Mouse (Mus musculus): Measurements from ENCODE around the gene Zbtb44. TPM values are rescaled to one million over a fixed set of nuclear protein-coding genes. Genes with fewer than 3 reads are reported as not detected.
"Not testable (repeated sequence)": the region's sequence is repeated elsewhere in the genome, so short reads cannot be mapped to it uniquely, and the experiment has no call there.

Zbtb44 gene
- polyA plus RNA-seq, 1 experiment from 2014 or later: 4.1 TPM

- WGBS: 89% methylated on average over 3 of the region's 3 CpGs
- Histone ChIP-seq H3K27ac (no peak overlapping the region), H3K4me1 (no peaks in the 10 kb centered on the region), H3K4me3 (no peak overlapping the region), H3K9me3 (no peaks in the 10 kb centered on the region), H3K36me3 (replicated peaks) (no peaks in the 10 kb centered on the region), H3K27me3 (ENCODE audit: poor library complexity, severe bottlenecking) (no peaks in the 10 kb centered on the region)
- no peak for DNase-seq (ENCODE audit: extremely low spot score, low spot score)
Observed at GRCm38 (mm10) chr9:31018158-31018557, 12.3 kb upstream of the Zbtb44 start.

GRCm38 (mm10) chr9:31018705-31019104 is 11.7 kb upstream of the Zbtb44 start:
- Histone ChIP-seq H3K4me1 (no peaks in the 10 kb centered on the region), H3K9me3 (no peaks in the 10 kb centered on the region), H3K36me3 (replicated peaks) (no peaks in the 10 kb centered on the region), H3K27me3 (ENCODE audit: poor library complexity, severe bottlenecking) (no peaks in the 10 kb centered on the region), H3K27ac (no peak overlapping the region), H3K4me3 (no peak overlapping the region)
- no peak for DNase-seq (ENCODE audit: extremely low spot score, low spot score)

- DNase-seq (ENCODE audit: extremely low spot score, low spot score): no peak
- Histone ChIP-seq H3K4me1 (peaks cover 31% of the 10 kb centered on the region), H3K36me3 (replicated peaks) (no peaks in the 10 kb centered on the region), H3K27ac (no peak overlapping the region), H3K27me3 (ENCODE audit: poor library complexity, severe bottlenecking) (no peaks in the 10 kb centered on the region), H3K4me3 (no peak overlapping the region), H3K9me3 (no peaks in the 10 kb centered on the region)
- WGBS: 86% methylated on average over 4 of the region's 4 CpGs
Observed at GRCm38 (mm10) chr9:31028251-31028650, 2.2 kb upstream of the Zbtb44 start.

GRCm38 (mm10) chr9:31029751-31030511 is 513 bp upstream of the Zbtb44 start:
- no peaks in the 10 kb centered on the region for H3K27me3 ChIP-seq (ENCODE audit: poor library complexity, severe bottlenecking)
- peaks cover 10% of the 10 kb centered on the region for H3K36me3 ChIP-seq (replicated peaks)
- WGBS: under 1% methylated on average over 44 of the region's 57 CpGs
- H3K9me3 ChIP-seq: no peaks in the 10 kb centered on the region
- peak; percentile 92 for DNase-seq (ENCODE audit: extremely low spot score, low spot score)
- H3K4me1 ChIP-seq: peaks cover 31% of the 10 kb centered on the region
- H3K27ac ChIP-seq: peak overlapping the region; percentile 99
- peak overlapping the region; percentile 96 for H3K4me3 ChIP-seq

DNA sequence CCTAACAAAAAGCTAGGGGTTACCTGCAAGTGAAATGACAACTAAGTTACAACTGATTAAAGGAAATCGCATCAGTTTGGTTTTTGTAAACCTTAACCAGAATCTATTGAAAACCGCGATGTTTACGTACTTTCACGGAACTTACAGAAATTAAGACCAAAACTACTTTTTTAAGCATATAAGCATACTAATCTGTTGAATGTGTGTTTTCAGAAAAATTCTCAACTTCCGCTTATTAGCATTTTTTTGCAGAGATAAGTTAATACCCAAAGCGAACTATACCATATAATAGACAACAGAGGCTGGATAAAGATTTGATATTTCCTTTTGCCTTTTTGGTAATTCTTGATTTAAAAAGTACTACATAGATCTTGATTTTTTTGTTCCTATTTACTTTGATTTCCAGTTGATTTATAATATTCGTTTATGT is 985 bp downstream of the Zbtb44 start:
- no peak for DNase-seq (ENCODE audit: extremely low spot score, low spot score)
- H3K36me3 ChIP-seq (replicated peaks): peaks cover 14% of the 10 kb centered on the region
- no peaks in the 10 kb centered on the region for H3K27me3 ChIP-seq (ENCODE audit: poor library complexity, severe bottlenecking)
- no peaks in the 10 kb centered on the region for H3K9me3 ChIP-seq
- H3K27ac ChIP-seq: peak overlapping the region; percentile 99
- 19% methylated on average over 8 of the region's 8 CpGs for WGBS
- peak overlapping the region; percentile 96 for H3K4me3 ChIP-seq
- H3K4me1 ChIP-seq: peaks cover 31% of the 10 kb centered on the region

DNA sequence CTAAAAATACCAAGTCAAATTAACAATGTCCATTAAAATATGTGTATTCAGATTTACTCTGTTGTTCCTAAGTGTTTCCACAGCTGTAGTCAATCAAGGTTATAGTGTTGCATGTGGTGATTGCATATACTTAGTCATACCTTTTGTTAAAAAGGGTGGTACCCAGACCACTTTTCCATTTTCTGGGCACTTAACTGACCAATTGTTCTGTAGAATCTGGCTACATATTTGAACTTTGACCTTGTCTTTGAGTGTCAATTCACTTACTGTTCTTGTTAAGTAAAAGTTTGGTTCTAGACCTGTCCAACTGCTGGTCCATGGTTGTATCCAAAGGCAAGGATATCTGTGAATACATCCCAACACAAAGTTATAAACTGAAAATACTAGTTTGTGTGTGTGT is 2.1 kb downstream of the Zbtb44 start:
- Histone ChIP-seq H3K9me3 (no peaks in the 10 kb centered on the region), H3K4me1 (peaks cover 31% of the 10 kb centered on the region), H3K27me3 (ENCODE audit: poor library complexity, severe bottlenecking) (no peaks in the 10 kb centered on the region), H3K4me3 (no peak overlapping the region), H3K27ac (no peak overlapping the region), H3K36me3 (replicated peaks) (peaks cover 14% of the 10 kb centered on the region)
- no peak for DNase-seq (ENCODE audit: extremely low spot score, low spot score)

- H3K36me3 ChIP-seq (replicated peaks): peaks cover 20% of the 10 kb centered on the region
- no peaks in the 10 kb centered on the region for H3K9me3 ChIP-seq
- DNase-seq (ENCODE audit: extremely low spot score, low spot score): no peak
- no peaks in the 10 kb centered on the region for H3K4me1 ChIP-seq
- no peaks in the 10 kb centered on the region for H3K27me3 ChIP-seq (ENCODE audit: poor library complexity, severe bottlenecking)
- 98% methylated on average over 5 of the region's 5 CpGs for WGBS
- H3K4me3 ChIP-seq: no peak overlapping the region
- no peak overlapping the region for H3K27ac ChIP-seq
Observed at GRCm38 (mm10) chr9:31050208-31050607, 19.8 kb downstream of the Zbtb44 start.

- 94% methylated on average over 6 of the region's 6 CpGs for WGBS
- H3K4me3 ChIP-seq; H3K27ac ChIP-seq; H3K4me1 ChIP-seq; DNase-seq (ENCODE audit: extremely low spot score, low spot score); H3K9me3 ChIP-seq; H3K27me3 ChIP-seq (ENCODE audit: poor library complexity, severe bottlenecking): not testable (repeated sequence)
- peaks cover 23% of the 10 kb centered on the region for H3K36me3 ChIP-seq (replicated peaks)
Observed at GRCm38 (mm10) chr9:31051509-31051908, 21.1 kb downstream of the Zbtb44 start.

DNA sequence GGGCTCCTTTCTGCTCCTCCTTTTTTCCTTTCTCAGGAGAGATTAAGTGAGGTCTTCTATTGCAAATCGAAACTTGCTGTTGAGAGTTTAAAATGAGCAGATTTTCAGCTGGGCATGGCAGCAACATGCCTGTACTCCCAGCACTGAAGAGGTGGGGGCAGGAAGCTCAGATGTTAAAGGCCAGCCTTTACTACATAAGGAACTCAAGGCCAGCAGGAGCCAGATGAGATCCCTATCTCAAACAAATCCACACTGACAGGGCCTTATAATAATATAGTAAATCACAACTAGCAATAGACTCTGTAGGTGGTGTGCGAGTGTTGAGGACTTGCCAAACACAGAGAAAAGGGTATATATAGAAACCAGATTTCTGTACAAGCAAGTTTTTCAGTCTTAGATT is 28.3 kb downstream of the Zbtb44 start:
- WGBS: 86% methylated on average over 2 of the region's 2 CpGs
- Histone ChIP-seq H3K4me3 (no peak overlapping the region), H3K4me1 (no peaks in the 10 kb centered on the region), H3K27me3 (ENCODE audit: poor library complexity, severe bottlenecking) (no peaks in the 10 kb centered on the region), H3K9me3 (no peaks in the 10 kb centered on the region), H3K36me3 (replicated peaks) (peaks cover 50% of the 10 kb centered on the region), H3K27ac (no peak overlapping the region)
- DNase-seq (ENCODE audit: extremely low spot score, low spot score): no peak

GRCm38 (mm10) chr9:31070706-31071105 is 40.3 kb downstream of the Zbtb44 start:
- WGBS: 97% methylated on average over 8 of the region's 8 CpGs
- no peaks in the 10 kb centered on the region for H3K4me1 ChIP-seq
- no peaks in the 10 kb centered on the region for H3K27me3 ChIP-seq (ENCODE audit: poor library complexity, severe bottlenecking)
- H3K27ac ChIP-seq: no peak overlapping the region
- DNase-seq (ENCODE audit: extremely low spot score, low spot score): no peak
- no peak overlapping the region for H3K4me3 ChIP-seq
- no peaks in the 10 kb centered on the region for H3K9me3 ChIP-seq
- H3K36me3 ChIP-seq (replicated peaks): peaks cover 36% of the 10 kb centered on the region

DNA sequence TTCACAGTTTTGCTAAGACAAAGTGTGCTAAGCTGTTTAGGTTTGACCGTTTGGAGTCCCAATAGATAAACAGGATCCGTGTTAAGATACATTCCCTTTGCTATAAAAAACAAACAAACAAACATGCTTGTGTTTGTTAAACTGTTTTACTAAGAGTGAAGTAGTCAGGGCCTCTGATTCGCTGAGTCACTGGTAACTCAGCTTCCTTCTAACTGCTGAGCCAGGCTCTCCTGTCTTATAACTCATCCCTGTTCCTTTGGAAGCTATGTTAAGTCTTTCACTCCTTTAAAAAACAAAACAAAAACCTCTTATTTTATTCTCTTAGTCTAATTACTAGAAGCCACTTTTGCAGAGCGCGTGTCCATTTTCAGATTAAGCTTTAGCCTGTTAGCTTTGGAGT is 41.8 kb downstream of the Zbtb44 start:
- peaks cover 23% of the 10 kb centered on the region for H3K36me3 ChIP-seq (replicated peaks)
- WGBS: 89% methylated on average over 5 of the region's 5 CpGs

DNA sequence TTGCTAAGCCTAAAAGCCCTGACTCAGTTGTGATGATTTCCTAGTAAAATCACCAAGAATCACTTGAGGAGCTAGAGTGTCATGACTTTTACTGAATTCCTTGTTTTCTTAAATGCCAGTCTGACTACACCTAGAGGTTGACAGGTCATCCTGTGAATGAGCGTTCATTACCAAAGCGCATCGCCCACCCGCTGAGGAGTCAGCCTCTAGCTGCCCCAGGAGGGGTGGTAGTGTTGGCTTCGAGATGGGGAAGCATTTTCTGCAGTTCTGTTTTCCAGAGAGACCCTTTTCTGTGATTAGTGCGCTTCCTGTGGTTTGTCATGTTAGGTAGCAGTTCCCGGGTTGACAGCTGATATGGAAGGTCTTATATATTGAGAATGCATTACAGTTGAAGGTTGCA is 43.4 kb downstream of the Zbtb44 start:
- Histone ChIP-seq H3K4me1 (no peaks in the 10 kb centered on the region), H3K27me3 (ENCODE audit: poor library complexity, severe bottlenecking) (no peaks in the 10 kb centered on the region), H3K4me3 (no peak overlapping the region), H3K27ac (no peak overlapping the region), H3K9me3 (no peaks in the 10 kb centered on the region), H3K36me3 (replicated peaks) (peaks cover 9% of the 10 kb centered on the region)
- WGBS: 83% methylated on average over 7 of the region's 7 CpGs
- no peak for DNase-seq (ENCODE audit: extremely low spot score, low spot score)

More for the DNA sequence above, 41.8 kb downstream of the Zbtb44 start:
- Histone ChIP-seq H3K9me3 (no peaks in the 10 kb centered on the region), H3K4me3 (no peak overlapping the region), H3K27ac (no peak overlapping the region), H3K27me3 (ENCODE audit: poor library complexity, severe bottlenecking) (no peaks in the 10 kb centered on the region), H3K4me1 (no peaks in the 10 kb centered on the region)
- DNase-seq (ENCODE audit: extremely low spot score, low spot score): no peak

- 87% methylated on average over 10 of the region's 10 CpGs for WGBS
- no peak overlapping the region for H3K4me3 ChIP-seq
- H3K27me3 ChIP-seq (ENCODE audit: poor library complexity, severe bottlenecking): no peaks in the 10 kb centered on the region
- H3K4me1 ChIP-seq: no peaks in the 10 kb centered on the region
- no peaks in the 10 kb centered on the region for H3K9me3 ChIP-seq
- H3K36me3 ChIP-seq (replicated peaks): no peaks in the 10 kb centered on the region
- no peak overlapping the region for H3K27ac ChIP-seq
- no peak for DNase-seq (ENCODE audit: extremely low spot score, low spot score)
Observed at GRCm38 (mm10) chr9:31074836-31075235, 44.4 kb downstream of the Zbtb44 start.

DNA sequence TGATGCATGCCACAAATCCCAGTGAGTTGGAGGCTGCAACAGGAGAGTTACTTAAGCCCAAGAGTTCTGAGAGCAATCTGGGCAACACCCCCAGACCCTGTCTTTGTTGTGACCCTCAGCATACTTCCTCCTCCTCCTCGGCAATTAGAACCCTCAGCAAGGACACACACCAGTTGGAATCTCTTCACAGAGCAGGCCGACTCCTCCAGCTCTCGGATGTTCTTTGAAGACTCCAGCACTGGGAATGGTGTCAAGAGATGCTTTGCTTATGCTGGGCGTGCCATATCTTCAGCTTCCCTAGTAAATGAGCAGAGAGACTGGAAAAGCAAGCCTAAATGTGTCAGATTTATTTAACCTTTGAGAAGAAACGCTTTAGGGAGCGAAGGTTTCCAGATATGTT is 50.3 kb downstream of the Zbtb44 start:
- H3K27me3 ChIP-seq (ENCODE audit: poor library complexity, severe bottlenecking): peaks cover 14% of the 10 kb centered on the region; the same call in 1 of the 2 replicates
- no peak overlapping the region for H3K4me3 ChIP-seq
- H3K27ac ChIP-seq: no peak overlapping the region
- peaks cover 5% of the 10 kb centered on the region for H3K4me1 ChIP-seq
- no peaks in the 10 kb centered on the region for H3K36me3 ChIP-seq (replicated peaks)
- DNase-seq (ENCODE audit: extremely low spot score, low spot score): no peak
- WGBS: 79% methylated on average over 6 of the region's 6 CpGs
- H3K9me3 ChIP-seq: no peaks in the 10 kb centered on the region
